Mouse (Mus musculus): ENCODE measurements around the gene Soga3. TPM values are rescaled to one million over a fixed set of nuclear protein-coding genes. Genes with fewer than 3 reads are reported as not detected.

Gene Soga3
- polyA plus RNA-seq, 1 experiment from 2014 or later: 14.5 TPM

- H3K36me3 ChIP-seq: peaks cover 84% of the 10 kb centered on the region
- WGBS: 85% methylated on average over 4 of the region's 4 CpGs
- no peak for DNase-seq (ENCODE audit: low spot score)
- no peaks in the 10 kb centered on the region for H3K4me1 ChIP-seq
- no peaks in the 10 kb centered on the region for H3K9me3 ChIP-seq (replicated peaks)
- H3K4me3 ChIP-seq: no peak overlapping the region
- H3K27ac ChIP-seq (replicated peaks): no peak overlapping the region
- no peaks in the 10 kb centered on the region for H3K27me3 ChIP-seq (ENCODE audit: low read depth, poor library complexity, severe bottlenecking)
These were observed 33.2 kb downstream of the Soga3 start for GRCm38 (mm10) chr10:29176881-29177280.

DNA sequence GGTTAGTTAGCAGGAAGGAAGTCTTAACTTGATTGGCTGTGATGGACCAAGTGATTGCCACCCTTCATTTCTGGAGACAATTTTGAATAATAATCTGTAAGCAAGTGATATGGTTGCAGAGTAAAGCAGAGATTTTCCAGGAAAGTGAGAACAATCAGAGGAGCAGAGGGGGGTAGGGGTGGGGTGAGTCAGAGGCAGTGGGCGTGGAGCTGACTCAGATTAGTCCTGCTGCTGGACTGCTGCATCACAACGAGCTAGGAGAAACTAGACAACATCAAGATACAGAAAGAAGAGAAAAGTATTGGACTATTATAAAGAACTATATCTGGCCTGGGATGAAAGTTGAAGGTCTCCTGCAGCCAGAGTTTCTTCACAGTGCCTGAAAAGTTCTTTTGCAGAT is 34.4 kb downstream of the Soga3 start:
- WGBS: 40% methylated on average over 2 of the region's 2 CpGs
- H3K27me3 ChIP-seq (ENCODE audit: low read depth, poor library complexity, severe bottlenecking): no peaks in the 10 kb centered on the region
- H3K4me1 ChIP-seq: no peaks in the 10 kb centered on the region
- no peak overlapping the region for H3K4me3 ChIP-seq
- peaks cover 84% of the 10 kb centered on the region for H3K36me3 ChIP-seq
- no peaks in the 10 kb centered on the region for H3K9me3 ChIP-seq (replicated peaks)
- DNase-seq (ENCODE audit: low spot score): no peak
- no peak overlapping the region for H3K27ac ChIP-seq (replicated peaks)

DNA sequence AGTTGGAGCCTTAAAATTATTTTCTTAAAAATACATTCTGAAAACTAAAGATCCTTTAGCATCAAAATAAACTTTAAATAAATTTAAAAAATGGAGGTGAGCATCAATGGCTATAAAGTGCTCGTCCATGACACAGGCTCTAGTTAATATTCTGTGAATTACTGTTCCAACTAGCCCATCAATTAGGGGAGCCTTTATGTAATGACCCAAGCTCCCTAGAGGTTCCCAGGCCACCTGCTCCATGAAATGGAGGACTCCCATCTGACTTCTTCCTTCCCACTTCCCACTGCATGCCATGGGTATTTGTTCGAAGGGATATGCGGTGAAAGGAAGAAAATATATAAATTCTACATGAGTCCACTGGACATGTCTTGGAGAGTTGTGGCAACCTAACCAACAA is 36.6 kb downstream of the Soga3 start:
- no peaks in the 10 kb centered on the region for H3K4me1 ChIP-seq
- H3K9me3 ChIP-seq (replicated peaks): no peaks in the 10 kb centered on the region
- whole genome bisulfite sequencing: 93% methylated on average over 3 of the region's 3 CpGs
- H3K27me3 ChIP-seq (ENCODE audit: low read depth, poor library complexity, severe bottlenecking): no peaks in the 10 kb centered on the region
- no peak overlapping the region for H3K4me3 ChIP-seq
- H3K36me3 ChIP-seq: peaks cover 78% of the 10 kb centered on the region
- H3K27ac ChIP-seq (replicated peaks): no peak overlapping the region
- no peak for DNase-seq (ENCODE audit: low spot score)

- 66% methylated on average over 2 of the region's 2 CpGs for WGBS
- Histone ChIP-seq H3K4me3 (no peak overlapping the region), H3K9me3 (replicated peaks) (no peaks in the 10 kb centered on the region), H3K4me1 (no peaks in the 10 kb centered on the region), H3K27me3 (ENCODE audit: low read depth, poor library complexity, severe bottlenecking) (no peaks in the 10 kb centered on the region), H3K27ac (replicated peaks) (no peak overlapping the region), H3K36me3 (peaks cover 71% of the 10 kb centered on the region)
- DNase-seq (ENCODE audit: low spot score): no peak
These were observed 37.4 kb downstream of the Soga3 start for GRCm38 (mm10) chr10:29181046-29181445.

- Histone ChIP-seq H3K27me3 (ENCODE audit: low read depth, poor library complexity, severe bottlenecking) (no peaks in the 10 kb centered on the region), H3K4me3 (no peak overlapping the region), H3K9me3 (replicated peaks) (peaks cover 12% of the 10 kb centered on the region), H3K27ac (replicated peaks) (no peak overlapping the region), H3K36me3 (peaks cover 70% of the 10 kb centered on the region), H3K4me1 (no peaks in the 10 kb centered on the region)
- no peak for DNase-seq (ENCODE audit: low spot score)
These were observed 50.1 kb downstream of the Soga3 start for GRCm38 (mm10) chr10:29193769-29194168.

DNA sequence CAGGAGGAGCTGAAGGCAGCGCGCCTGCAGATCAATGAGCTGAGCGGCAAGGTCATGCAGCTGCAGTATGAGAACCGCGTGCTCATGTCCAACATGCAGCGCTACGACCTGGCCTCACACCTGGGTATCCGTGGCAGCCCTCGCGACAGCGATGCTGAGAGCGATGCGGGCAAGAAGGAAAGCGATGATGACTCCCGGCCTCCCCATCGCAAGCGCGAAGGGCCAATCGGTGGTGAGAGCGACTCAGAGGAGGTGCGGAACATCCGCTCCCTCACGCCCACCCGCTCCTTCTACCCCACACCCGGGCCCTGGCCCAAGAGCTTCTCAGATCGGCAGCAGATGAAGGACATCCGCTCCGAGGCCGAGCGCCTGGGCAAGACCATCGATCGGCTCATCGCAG is 53.2 kb downstream of the Soga3 start:
- 96% methylated on average over 33 of the region's 33 CpGs for WGBS
- Histone ChIP-seq H3K27ac (replicated peaks) (no peak overlapping the region), H3K27me3 (ENCODE audit: low read depth, poor library complexity, severe bottlenecking) (no peaks in the 10 kb centered on the region), H3K9me3 (replicated peaks) (peaks cover 12% of the 10 kb centered on the region), H3K4me3 (no peak overlapping the region), H3K36me3 (peaks cover 84% of the 10 kb centered on the region), H3K4me1 (no peaks in the 10 kb centered on the region)
- no peak for DNase-seq (ENCODE audit: low spot score)

GRCm38 (mm10) chr10:29198642-29199041 is 55.0 kb downstream of the Soga3 start, which contains the start of gene Gm49353:
Gene Gm49353, plus strand, starts transcription at chr10:29198954.
- Histone ChIP-seq H3K9me3 (replicated peaks) (peaks cover 12% of the 10 kb centered on the region), H3K36me3 (peaks cover 84% of the 10 kb centered on the region), H3K4me1 (no peaks in the 10 kb centered on the region), H3K4me3 (no peak within 1 kb of the TSS), H3K27ac (replicated peaks) (no peak within 1 kb of the TSS), H3K27me3 (ENCODE audit: low read depth, poor library complexity, severe bottlenecking) (no peaks in the 10 kb centered on the region)
- no peak for DNase-seq (ENCODE audit: low spot score)
- WGBS: 93% methylated on average over 7 of the region's 7 CpGs

DNA sequence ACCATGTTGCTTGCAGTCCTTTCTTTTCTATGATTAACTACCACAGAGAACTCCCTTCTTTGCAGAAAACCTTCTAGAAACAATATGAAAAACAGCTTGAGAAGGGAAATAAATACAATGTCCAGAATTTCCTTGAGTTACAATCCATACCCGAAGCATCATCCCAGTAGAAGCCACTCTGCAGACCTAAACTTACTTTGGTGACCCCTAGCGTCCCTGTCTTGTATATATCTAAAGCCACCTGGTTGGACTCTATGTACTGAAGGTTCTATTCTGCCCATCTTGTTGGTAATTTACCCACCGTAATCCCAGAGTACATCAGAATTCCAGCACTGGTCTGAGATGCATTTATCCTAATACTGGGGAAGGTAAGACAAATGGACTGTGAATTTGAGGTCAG is 56.2 kb downstream of the Soga3 start:
- 73% methylated on average over 3 of the region's 3 CpGs for WGBS
- no peak for DNase-seq (ENCODE audit: low spot score)
- Histone ChIP-seq H3K4me1 (no peaks in the 10 kb centered on the region), H3K4me3 (no peak overlapping the region), H3K27ac (replicated peaks) (no peak overlapping the region), H3K9me3 (replicated peaks) (peaks cover 12% of the 10 kb centered on the region), H3K27me3 (ENCODE audit: low read depth, poor library complexity, severe bottlenecking) (no peaks in the 10 kb centered on the region), H3K36me3 (peaks cover 76% of the 10 kb centered on the region)

GRCm38 (mm10) chr10:29200609-29201008 is 57.0 kb downstream of the Soga3 start:
- H3K36me3 ChIP-seq: peaks cover 69% of the 10 kb centered on the region
- WGBS: 88% methylated on average over 1 of the region's 1 CpGs

GRCm38 (mm10) chr10:29206730-29207129 is 63.1 kb downstream of the Soga3 start:
- Histone ChIP-seq H3K36me3 (peaks cover 10% of the 10 kb centered on the region; the same call in 1 of the 2 replicates), H3K4me3 (no peak overlapping the region), H3K4me1 (peaks cover 13% of the 10 kb centered on the region), H3K27ac (replicated peaks) (no peak overlapping the region), H3K27me3 (ENCODE audit: low read depth, poor library complexity, severe bottlenecking) (no peaks in the 10 kb centered on the region), H3K9me3 (replicated peaks) (no peaks in the 10 kb centered on the region)
- DNase-seq (ENCODE audit: low spot score): no peak

More at GRCm38 (mm10) chr10:29200609-29201008, 57.0 kb downstream of the Soga3 start:
- Histone ChIP-seq H3K9me3 (replicated peaks) (peaks cover 12% of the 10 kb centered on the region), H3K27ac (replicated peaks) (no peak overlapping the region), H3K27me3 (ENCODE audit: low read depth, poor library complexity, severe bottlenecking) (no peaks in the 10 kb centered on the region), H3K4me3 (no peak overlapping the region), H3K4me1 (no peaks in the 10 kb centered on the region)
- no peak for DNase-seq (ENCODE audit: low spot score)

- Histone ChIP-seq H3K36me3 (peaks cover 3% of the 10 kb centered on the region; the same call in 1 of the 2 replicates), H3K9me3 (replicated peaks) (no peaks in the 10 kb centered on the region), H3K4me3 (no peak overlapping the region), H3K4me1 (peaks cover 20% of the 10 kb centered on the region), H3K27me3 (ENCODE audit: low read depth, poor library complexity, severe bottlenecking) (no peaks in the 10 kb centered on the region), H3K27ac (replicated peaks) (no peak overlapping the region)
- DNase-seq (ENCODE audit: low spot score): no peak
- 68% methylated on average over 3 of the region's 3 CpGs for WGBS
These were observed 65.1 kb downstream of the Soga3 start for GRCm38 (mm10) chr10:29208735-29209134.

DNA sequence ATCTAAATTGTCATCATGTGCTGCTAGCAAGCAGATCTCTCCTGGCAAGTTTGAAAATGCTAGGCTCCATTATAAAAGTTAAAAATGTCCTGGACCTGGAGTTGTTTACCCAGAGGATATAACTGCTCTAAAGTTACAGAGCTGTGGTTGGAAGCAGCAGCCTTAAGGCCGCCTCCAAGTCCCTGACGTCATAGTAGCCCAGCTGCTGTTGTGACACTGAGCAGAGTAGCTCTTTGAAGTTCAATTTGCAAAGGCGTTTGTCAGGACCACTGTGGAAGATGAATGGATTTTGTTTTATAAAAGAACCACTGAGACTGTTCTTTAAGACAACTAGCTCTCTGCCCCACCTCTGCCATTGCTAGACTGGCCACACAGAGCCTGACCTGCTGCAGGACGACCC is 67.8 kb downstream of the Soga3 start, which contains the start of gene 9330159F19Rik:
Gene 9330159F19Rik, plus strand, starts transcription at position 154 of the 400 bp plus-strand sequence.
- Histone ChIP-seq H3K27ac (replicated peaks) (peak within 1 kb of the TSS; percentile 46; the same call in 1 of the 2 replicates), H3K36me3 (no peaks in the 10 kb centered on the region), H3K27me3 (ENCODE audit: low read depth, poor library complexity, severe bottlenecking) (no peaks in the 10 kb centered on the region), H3K9me3 (replicated peaks) (no peaks in the 10 kb centered on the region), H3K4me1 (peaks cover 29% of the 10 kb centered on the region), H3K4me3 (no peak within 1 kb of the TSS)
- peak; percentile 47 for DNase-seq (ENCODE audit: low spot score)
- 24% methylated on average over 4 of the region's 4 CpGs for WGBS

GRCm38 (mm10) chr10:29213534-29214100 is 70.0 kb downstream of the Soga3 start:
- no peaks in the 10 kb centered on the region for H3K9me3 ChIP-seq (replicated peaks)
- no peak for DNase-seq (ENCODE audit: low spot score)
- no peaks in the 10 kb centered on the region for H3K27me3 ChIP-seq (ENCODE audit: low read depth, poor library complexity, severe bottlenecking)
- peaks cover 38% of the 10 kb centered on the region for H3K4me1 ChIP-seq
- no peaks in the 10 kb centered on the region for H3K36me3 ChIP-seq
- no peak overlapping the region for H3K27ac ChIP-seq (replicated peaks)
- 45% methylated on average over 3 of the region's 3 CpGs for WGBS
- no peak overlapping the region for H3K4me3 ChIP-seq

DNA sequence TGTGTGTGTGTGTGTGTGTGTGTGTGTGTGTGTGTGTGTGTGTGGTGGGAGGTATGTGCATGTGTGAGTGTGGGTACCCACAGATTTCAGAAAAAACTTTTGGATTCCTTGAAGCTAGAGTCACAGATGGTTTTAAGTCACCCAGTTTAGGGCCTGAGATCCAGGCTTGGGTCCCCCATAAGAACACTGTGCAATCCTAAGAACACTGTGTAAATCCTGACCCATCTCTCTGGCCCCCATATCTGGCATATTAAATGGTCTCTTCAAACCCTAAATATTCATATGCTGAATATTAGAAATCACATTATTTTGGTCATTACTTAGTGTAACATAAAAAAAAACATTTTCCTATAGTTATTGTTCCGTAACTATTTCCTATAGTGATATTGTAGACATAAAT is 73.3 kb downstream of the Soga3 start:
- WGBS: 90% methylated on average over 1 of the region's 1 CpGs
- Histone ChIP-seq H3K4me3 (no peak overlapping the region), H3K9me3 (replicated peaks) (no peaks in the 10 kb centered on the region), H3K27ac (replicated peaks) (no peak overlapping the region), H3K27me3 (ENCODE audit: low read depth, poor library complexity, severe bottlenecking) (no peaks in the 10 kb centered on the region), H3K36me3 (peaks cover 6% of the 10 kb centered on the region), H3K4me1 (peaks cover 23% of the 10 kb centered on the region)
- DNase-seq (ENCODE audit: low spot score): no peak
